Mouse (Mus musculus): ENCODE results near the gene Src. TPM values are rescaled to one million over a fixed set of nuclear protein-coding genes. Genes with fewer than 3 reads are reported as not detected.
A peak's percentile ranks its signal among the peaks of the same experiment; 100 is the strongest.

The Src gene
- polyA plus RNA-seq, 1 experiment from 2014 or later = 18.5 TPM

DNA sequence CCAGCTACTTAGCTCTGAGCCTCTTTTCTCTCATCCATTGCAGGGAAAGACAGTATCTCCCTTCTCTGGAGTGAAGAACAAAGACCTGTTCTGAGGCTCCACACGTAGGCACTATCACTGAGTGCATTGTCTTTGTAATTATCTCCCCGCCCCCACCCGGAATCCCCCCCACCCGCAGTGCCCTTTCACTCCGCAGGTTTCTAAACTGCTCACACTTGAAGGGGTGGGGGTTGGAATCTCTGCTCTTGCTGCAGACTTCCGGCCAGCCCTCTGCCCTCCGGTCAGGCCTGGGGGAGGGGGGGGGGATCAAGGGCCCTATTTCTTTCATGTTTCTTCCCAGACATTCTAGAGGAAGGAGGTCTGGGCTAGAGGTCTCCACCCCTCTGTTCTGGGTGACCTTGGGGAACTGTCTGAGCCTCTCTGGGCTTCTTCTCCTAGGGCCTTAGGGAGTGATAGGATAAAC lies 396 bp downstream of the Src start:
- Histone ChIP-seq H3K36me3 (no peaks in the 10 kb centered on the region), H3K4me3 (no peak overlapping the region), H3K27ac (no peak overlapping the region), H3K27me3 (no peaks in the 10 kb centered on the region), H3K4me2 (no peak overlapping the region), H3K4me1 (peaks cover 26% of the 10 kb centered on the region), H3K9me3 (no peaks in the 10 kb centered on the region), H3K9ac (no peak overlapping the region)
- WGBS = under 1% methylated on average over 7 of the region's 7 CpGs
- no peak for ATAC-seq (ENCODE audit: insufficient number of reproducible peaks, low FRiP score, low TSS enrichment, low read depth)

DNA sequence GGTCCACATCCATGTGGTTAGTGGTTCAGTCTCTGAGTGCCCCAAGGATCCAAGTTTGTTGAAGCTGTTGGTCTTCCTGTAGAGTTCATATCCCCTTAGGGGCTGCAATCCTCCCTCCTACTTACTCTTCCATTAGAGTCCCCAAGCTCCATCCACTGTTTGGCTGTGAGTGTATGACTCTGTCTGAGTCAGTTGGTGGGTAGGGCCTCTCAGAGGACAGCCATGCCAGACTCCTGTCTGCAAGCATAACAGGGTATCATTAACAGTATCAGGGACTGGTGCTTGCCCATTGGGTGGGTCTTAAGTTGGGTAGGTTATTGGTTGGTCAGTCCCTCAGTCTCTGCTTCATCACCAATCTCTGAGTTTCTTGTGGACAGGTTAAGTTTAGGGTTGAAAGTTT lies 1.3 kb downstream of the Src start:
- Histone ChIP-seq H3K27me3 (no peaks in the 10 kb centered on the region), H3K4me1 (peaks cover 28% of the 10 kb centered on the region), H3K4me3 (no peak overlapping the region), H3K27ac (no peak overlapping the region), H3K36me3 (no peaks in the 10 kb centered on the region), H3K9ac (no peak overlapping the region), H3K9me3 (no peaks in the 10 kb centered on the region), H3K4me2 (no peak overlapping the region)
- ATAC-seq (ENCODE audit: insufficient number of reproducible peaks, low FRiP score, low TSS enrichment, low read depth) = no peak

DNA sequence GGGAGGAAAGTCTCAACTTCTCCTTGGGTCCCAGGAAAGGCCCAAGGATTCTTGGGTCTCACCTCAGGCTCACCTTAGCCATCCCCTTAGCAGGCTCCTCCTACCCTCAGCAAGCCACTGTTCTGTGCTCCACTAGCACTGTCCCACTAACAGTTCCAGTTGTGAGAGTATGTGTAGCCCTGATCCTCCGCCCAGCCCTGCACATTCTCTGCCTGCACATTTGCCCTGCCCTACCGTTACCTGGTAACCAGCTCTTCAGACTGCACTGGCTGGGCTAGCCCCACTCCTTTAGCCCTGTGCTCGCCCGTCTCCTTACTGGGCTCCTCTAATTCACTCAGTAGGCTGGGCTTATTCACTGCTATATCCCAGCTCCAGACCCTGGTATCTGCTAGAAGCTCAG lies 2.2 kb downstream of the Src start:
- no peak overlapping the region for H3K9ac ChIP-seq
- ATAC-seq (ENCODE audit: insufficient number of reproducible peaks, low FRiP score, low TSS enrichment, low read depth) = no peak
- H3K4me3 ChIP-seq = no peak overlapping the region
- H3K36me3 ChIP-seq = no peaks in the 10 kb centered on the region
- no peaks in the 10 kb centered on the region for H3K9me3 ChIP-seq
- H3K4me2 ChIP-seq = no peak overlapping the region
- no peaks in the 10 kb centered on the region for H3K27me3 ChIP-seq
- peaks cover 35% of the 10 kb centered on the region for H3K4me1 ChIP-seq
- WGBS = 83% methylated on average over 4 of the region's 4 CpGs
- no peak overlapping the region for H3K27ac ChIP-seq

DNA sequence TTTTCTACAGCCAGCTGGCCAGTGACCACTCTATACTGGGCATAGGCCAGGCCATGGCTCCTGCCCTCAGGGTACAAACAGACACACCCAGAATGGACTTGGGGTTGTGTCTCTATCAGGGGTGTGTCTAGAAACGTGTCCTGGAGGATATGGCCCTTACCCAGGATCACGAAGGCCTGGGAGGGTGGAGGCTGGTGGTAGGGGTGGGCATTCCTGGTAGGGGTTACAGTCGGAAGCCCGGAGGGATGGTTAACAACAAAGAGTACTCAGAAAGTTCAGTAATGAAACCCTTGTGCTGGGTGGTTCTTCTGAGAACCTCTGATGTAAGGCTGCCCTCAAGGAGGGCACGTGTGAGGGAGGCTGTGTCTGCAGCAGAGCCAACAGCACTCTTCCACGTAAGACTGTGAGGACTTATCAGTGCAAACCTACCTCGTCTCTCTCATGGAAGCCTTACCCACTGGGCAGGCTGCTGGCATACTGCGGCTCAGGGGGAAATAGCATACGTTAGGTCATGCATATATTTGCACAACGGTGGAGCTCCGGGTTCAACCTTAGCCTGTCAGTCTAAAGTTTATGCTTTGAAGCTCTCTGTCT lies 3.9 kb downstream of the Src start:
- H3K36me3 ChIP-seq = no peaks in the 10 kb centered on the region
- no peaks in the 10 kb centered on the region for H3K27me3 ChIP-seq
- no peak overlapping the region for H3K9ac ChIP-seq
- H3K27ac ChIP-seq = peak overlapping the region; percentile 94
- peaks cover 52% of the 10 kb centered on the region for H3K4me1 ChIP-seq
- no peak overlapping the region for H3K4me3 ChIP-seq
- 64% methylated on average over 11 of the region's 11 CpGs for WGBS
- no peak for ATAC-seq (ENCODE audit: insufficient number of reproducible peaks, low FRiP score, low TSS enrichment, low read depth)
- H3K4me2 ChIP-seq = no peak overlapping the region
- H3K9me3 ChIP-seq = no peaks in the 10 kb centered on the region

DNA sequence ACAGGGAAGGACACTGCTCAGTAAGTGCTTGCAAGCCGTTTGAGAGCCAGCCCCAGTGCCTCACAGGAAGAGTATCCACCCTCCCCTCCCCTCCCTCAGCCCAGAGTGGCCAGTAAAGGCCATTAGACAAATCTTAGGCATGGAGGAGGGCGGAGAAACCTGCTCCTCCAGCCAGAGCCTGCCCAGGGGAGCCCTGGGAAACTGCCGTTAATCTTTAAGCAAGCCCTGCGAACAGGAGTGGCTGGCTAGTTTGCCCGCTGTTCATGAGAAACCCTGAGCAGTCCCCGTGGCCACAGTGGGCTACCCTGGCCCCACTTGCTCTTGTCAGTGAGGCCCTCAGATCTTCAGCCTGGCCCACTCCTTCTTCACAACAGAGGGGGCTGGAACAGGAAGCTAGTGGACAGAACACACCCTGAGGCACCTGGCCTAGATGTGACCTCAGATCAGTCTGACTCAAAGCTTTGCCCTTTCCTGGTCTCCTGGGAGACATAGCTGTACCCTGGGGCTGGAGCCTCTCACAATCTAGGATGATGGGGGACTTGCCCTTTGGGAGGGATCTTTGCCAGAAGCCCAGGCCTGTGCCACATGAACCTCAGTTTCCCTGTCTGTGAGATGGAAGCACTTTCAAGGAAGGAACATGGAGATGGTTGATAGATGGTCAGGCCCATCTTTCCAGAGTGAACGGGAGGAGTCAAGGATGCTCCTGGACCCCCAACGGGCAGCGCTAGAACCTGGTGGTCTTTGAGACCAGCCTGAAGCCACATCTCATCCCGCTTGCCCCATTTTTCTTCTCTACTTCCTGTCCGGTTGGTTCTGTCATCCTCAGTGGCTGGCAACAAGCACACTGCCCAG lies 4.8 kb downstream of the Src start:
- 46% methylated on average over 11 of the region's 11 CpGs for WGBS
- Histone ChIP-seq H3K36me3 (peaks cover 4% of the 10 kb centered on the region; the same call in 1 of the 2 replicates), H3K9me3 (no peaks in the 10 kb centered on the region), H3K4me2 (peak overlapping the region; percentile 81), H3K4me1 (peaks cover 55% of the 10 kb centered on the region), H3K27ac (peak overlapping the region; percentile 94), H3K27me3 (no peaks in the 10 kb centered on the region), H3K4me3 (peak overlapping the region; percentile 76), H3K9ac (peak overlapping the region; percentile 99)
- ATAC-seq (ENCODE audit: insufficient number of reproducible peaks, low FRiP score, low TSS enrichment, low read depth) = no peak

DNA sequence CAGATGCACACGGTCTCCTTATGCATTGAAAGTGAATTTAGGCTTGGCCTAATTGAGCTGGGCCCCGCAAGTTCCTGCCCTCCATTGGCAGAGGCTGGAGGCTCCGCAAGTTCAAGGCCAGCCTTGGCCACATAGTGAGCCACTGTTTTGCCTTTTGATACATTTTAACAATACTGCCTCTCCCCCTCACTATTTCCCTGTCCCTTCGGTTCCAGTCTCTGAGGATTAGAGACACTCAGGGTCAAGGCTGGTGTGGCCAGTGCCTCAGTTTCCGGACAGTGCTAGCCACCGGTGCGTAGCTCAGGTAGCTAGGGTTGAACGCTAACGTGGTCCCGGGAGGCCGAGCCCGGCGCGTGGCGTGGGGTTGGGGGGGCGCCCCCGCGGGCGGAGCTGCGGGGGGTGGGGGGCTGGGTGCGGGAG lies 5.5 kb downstream of the Src start:
- no peak for ATAC-seq (ENCODE audit: insufficient number of reproducible peaks, low FRiP score, low TSS enrichment, low read depth)
- Histone ChIP-seq H3K27me3 (no peaks in the 10 kb centered on the region), H3K4me2 (peak overlapping the region; percentile 81), H3K4me1 (peaks cover 49% of the 10 kb centered on the region), H3K4me3 (peak overlapping the region; percentile 76), H3K9ac (peak overlapping the region; percentile 99), H3K9me3 (no peaks in the 10 kb centered on the region), H3K27ac (peak overlapping the region; percentile 94), H3K36me3 (peaks cover 10% of the 10 kb centered on the region)
- WGBS = 5% methylated on average over 21 of the region's 21 CpGs

DNA sequence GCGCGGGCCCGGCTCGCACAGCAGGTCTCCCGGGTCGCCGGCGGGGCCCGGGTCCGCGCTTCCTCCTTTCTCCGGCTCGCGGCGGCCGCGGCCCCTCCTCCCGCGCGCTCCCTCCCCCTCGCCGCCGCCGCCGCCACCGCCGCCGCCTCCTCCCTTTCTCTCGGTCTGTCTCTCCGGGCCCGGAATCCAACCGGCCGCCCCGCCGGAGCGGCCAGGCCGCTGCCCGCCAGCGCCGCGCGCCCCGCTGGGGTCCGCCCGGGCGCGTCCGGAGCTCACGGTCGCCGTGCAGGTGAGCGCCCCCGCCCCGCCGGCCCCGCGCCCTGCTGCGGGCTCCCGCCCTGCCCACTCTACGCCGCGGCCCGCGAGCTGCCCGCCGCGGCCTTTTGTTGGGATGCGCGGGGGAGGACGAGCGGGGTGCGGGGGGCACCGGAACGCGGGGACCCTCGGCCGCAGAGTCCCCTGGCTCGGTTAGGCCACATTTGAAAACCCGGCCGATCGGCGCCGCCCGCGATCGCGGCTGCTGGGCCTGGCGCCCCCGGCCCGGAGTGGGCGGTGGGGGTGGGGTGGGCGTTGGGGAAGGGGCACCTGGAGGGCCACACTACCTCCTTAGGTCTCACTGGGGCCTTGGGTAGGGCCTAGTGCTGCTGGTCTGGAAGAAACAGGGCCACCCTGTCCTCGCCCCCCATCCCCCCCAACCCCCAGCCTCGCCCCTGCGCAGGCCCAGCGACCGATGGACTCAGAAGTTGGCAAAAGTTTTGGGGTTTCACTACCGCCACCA lies 6.1 kb downstream of the Src start:
- WGBS = 1% methylated on average over 71 of the region's 98 CpGs
- peak overlapping the region; percentile 76 for H3K4me3 ChIP-seq
- peaks cover 52% of the 10 kb centered on the region for H3K4me1 ChIP-seq
- H3K9me3 ChIP-seq = no peaks in the 10 kb centered on the region
- peak overlapping the region; percentile 81 for H3K4me2 ChIP-seq
- H3K36me3 ChIP-seq = peaks cover 15% of the 10 kb centered on the region
- peak overlapping the region; percentile 94 for H3K27ac ChIP-seq
- H3K27me3 ChIP-seq = no peaks in the 10 kb centered on the region
- no peak; the same call in 1 of the 2 replicates for ATAC-seq (ENCODE audit: insufficient number of reproducible peaks, low FRiP score, low TSS enrichment, low read depth)
- peak overlapping the region; percentile 99 for H3K9ac ChIP-seq

DNA sequence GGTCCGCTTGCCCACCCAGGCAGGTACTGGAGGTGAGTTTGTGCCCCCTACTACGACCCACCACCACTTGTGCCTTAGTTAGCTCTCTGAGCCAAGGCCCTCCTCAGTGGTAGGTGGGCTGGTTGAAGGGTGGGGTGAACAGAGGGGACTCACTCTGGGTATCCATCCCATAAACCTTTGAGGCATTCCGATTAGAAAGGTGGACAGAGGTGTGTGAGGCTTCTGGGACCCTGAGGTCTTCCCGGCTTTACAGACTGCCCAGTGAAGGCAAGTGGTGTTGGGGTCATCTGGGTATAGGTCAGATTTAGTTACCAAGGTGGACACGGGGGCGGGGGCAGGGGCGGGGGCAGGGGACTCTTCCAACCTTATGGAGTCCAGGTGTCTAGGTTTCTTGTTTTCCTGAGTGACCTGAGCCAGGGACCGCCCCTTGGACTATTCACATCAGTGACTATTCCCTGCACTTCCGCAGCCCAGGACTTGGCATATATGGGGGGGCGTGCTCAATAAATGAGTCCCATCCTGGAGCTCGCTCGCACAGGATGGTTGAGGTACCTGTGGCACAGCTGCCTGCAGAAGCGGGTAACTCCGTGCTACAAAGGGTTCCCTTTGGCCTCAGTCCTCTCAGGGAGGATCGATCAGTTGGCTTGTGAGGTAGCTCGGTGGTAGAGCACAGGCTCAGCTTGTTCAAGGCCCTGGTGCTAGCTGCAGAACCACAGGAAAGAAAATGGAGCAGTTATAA lies 6.8 kb downstream of the Src start:
- Histone ChIP-seq H3K4me3 (peak overlapping the region; percentile 76), H3K9me3 (no peaks in the 10 kb centered on the region), H3K4me2 (peak overlapping the region; percentile 81), H3K9ac (peak overlapping the region; percentile 99), H3K27ac (peak overlapping the region; percentile 94), H3K4me1 (peaks cover 60% of the 10 kb centered on the region), H3K27me3 (no peaks in the 10 kb centered on the region), H3K36me3 (peaks cover 22% of the 10 kb centered on the region)
- no peak for ATAC-seq (ENCODE audit: insufficient number of reproducible peaks, low FRiP score, low TSS enrichment, low read depth)
- 45% methylated on average over 16 of the region's 16 CpGs for WGBS

DNA sequence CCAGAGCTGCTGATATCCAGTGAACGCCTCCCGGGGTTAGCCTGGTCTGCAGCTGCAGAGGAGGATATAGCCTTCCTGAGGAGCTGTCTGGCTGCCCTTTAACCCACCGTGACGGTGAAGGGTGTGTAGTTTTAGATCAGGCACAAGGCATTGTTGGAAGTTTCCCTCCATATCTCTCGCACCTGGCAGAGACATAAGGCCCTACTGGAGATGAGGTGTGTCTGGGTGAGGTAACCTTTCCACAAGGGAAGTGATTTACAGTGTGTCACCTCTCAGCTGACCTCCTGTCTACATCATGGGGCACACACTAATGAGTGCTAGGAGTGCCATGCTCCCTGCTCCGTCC lies 7.4 kb downstream of the Src start:
- Histone ChIP-seq H3K27ac (peak overlapping the region; percentile 94; the same call in 1 of the 2 replicates), H3K4me1 (peaks cover 65% of the 10 kb centered on the region), H3K9ac (no peak overlapping the region), H3K27me3 (no peaks in the 10 kb centered on the region), H3K9me3 (no peaks in the 10 kb centered on the region), H3K4me2 (peak overlapping the region; percentile 81; the same call in 1 of the 2 replicates), H3K36me3 (peaks cover 26% of the 10 kb centered on the region), H3K4me3 (peak overlapping the region; percentile 76; the same call in 1 of the 2 replicates)
- ATAC-seq (ENCODE audit: insufficient number of reproducible peaks, low FRiP score, low TSS enrichment, low read depth) = no peak
- WGBS = 65% methylated on average over 6 of the region's 6 CpGs

DNA sequence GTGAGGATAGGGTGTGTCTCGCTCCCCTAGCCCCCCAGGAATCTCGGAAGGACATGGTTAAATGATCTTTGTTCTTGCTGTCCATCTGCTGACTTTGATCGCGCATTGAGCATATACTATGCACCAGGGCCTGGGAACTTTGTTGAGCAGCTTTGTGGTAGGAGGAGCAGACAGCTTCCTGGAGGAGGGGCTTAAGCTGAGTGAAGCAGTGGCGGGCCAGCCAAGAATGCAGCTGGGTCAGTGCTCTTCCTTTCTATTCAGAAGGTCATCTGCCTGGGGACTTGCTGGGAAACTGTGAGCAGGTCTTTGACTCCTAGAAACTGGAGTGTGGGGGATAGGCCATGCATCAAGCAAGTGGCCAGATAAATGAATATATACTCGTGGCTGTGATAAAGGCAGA lies 7.9 kb downstream of the Src start:
- Histone ChIP-seq H3K4me3 (no peak overlapping the region), H3K27me3 (no peaks in the 10 kb centered on the region), H3K27ac (no peak overlapping the region), H3K4me1 (peaks cover 71% of the 10 kb centered on the region), H3K36me3 (peaks cover 26% of the 10 kb centered on the region), H3K9me3 (no peaks in the 10 kb centered on the region), H3K9ac (no peak overlapping the region), H3K4me2 (no peak overlapping the region)
- WGBS = 78% methylated on average over 6 of the region's 6 CpGs
- no peak for ATAC-seq (ENCODE audit: insufficient number of reproducible peaks, low FRiP score, low TSS enrichment, low read depth)

DNA sequence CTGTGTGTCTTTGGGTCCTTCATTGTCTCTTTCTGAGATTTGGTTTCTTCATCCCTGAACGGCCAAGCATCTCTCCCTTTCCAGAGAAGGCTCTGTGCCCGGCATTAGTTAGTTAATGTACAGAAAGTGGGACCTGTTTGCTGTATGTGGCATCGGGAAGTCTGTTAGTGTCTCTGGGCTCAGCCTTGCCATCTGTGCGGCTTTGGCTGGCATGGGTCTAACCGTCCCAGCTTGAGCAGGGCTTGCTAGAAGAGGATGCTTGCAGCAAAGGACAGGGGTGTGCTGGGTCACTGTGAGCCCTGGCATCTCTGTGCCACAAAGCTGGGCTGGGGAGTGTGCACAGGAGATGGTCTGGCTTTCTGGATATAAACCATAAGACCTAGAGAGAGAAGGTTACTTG lies 8.9 kb downstream of the Src start:
- no peaks in the 10 kb centered on the region for H3K9me3 ChIP-seq
- peaks cover 31% of the 10 kb centered on the region for H3K36me3 ChIP-seq
- H3K27me3 ChIP-seq = no peaks in the 10 kb centered on the region
- H3K4me1 ChIP-seq = peaks cover 79% of the 10 kb centered on the region
- H3K4me3 ChIP-seq = no peak overlapping the region
- ATAC-seq (ENCODE audit: insufficient number of reproducible peaks, low FRiP score, low TSS enrichment, low read depth) = no peak
- H3K4me2 ChIP-seq = no peak overlapping the region
- no peak overlapping the region for H3K9ac ChIP-seq
- H3K27ac ChIP-seq = no peak overlapping the region
- 85% methylated on average over 5 of the region's 5 CpGs for WGBS

Data from limb, embryonic 15.5 days (tissue).